Mouse (Mus musculus): Measurements from ENCODE around the gene Ccdc180. TPM values are rescaled to one million over a fixed set of nuclear protein-coding genes. Genes with fewer than 3 reads are reported as not detected.

The Ccdc180 gene
- polyA plus RNA-seq (2012; rRNA removed; ENCODE audit: low replicate concordance): 0.04 TPM in 1 of 2 replicates, not detected in the other

GRCm38 (mm10) chr4:45890066-45890761 is at the start of gene Ccdc180:
TSS of gene Ccdc180 (plus strand) at chr4:45890303.

GRCm38 (mm10) chr4:45848109-45848824 is 41.8 kb upstream of the Ccdc180 start, which contains the start of gene Stra6l:
TSS of gene Stra6l (plus strand) at chr4:45848664.

GRCm38 (mm10) chr4:45964771-45965439 is 74.8 kb downstream of the Ccdc180 start, which contains the start of gene Tdrd7:
TSS of gene Tdrd7 (plus strand) at chr4:45965334.

Other genes with a start within 250 kb of the Ccdc180 start
- gene Aldh1b1, start 91.3 kb upstream of the Ccdc180 start, polyA plus RNA-seq (2012; rRNA removed; ENCODE audit: low replicate concordance): 1.4 and 3.8 TPM in 2 replicates
- 0.04 TPM in 1 of 2 replicates, not detected in the other for gene Igfbpl1, start 63.4 kb upstream of the Ccdc180 start, polyA plus RNA-seq (2012; rRNA removed; ENCODE audit: low replicate concordance)
- 0.45 and 1.2 TPM in 2 replicates for gene Stra6l, start 41.6 kb upstream of the Ccdc180 start, polyA plus RNA-seq (2012; rRNA removed; ENCODE audit: low replicate concordance)
- gene Tdrd7, start 75.0 kb downstream of the Ccdc180 start, polyA plus RNA-seq (2012; rRNA removed; ENCODE audit: low replicate concordance): 7.6 and 14.7 TPM in 2 replicates
- gene Tmod1, start 148.6 kb downstream of the Ccdc180 start, polyA plus RNA-seq (2012; rRNA removed; ENCODE audit: low replicate concordance): 0.92 and 24.9 TPM in 2 replicates
- gene Ncbp1, start 248.3 kb downstream of the Ccdc180 start, polyA plus RNA-seq (2012; rRNA removed; ENCODE audit: low replicate concordance): 15.1 and 27.6 TPM in 2 replicates
- 11.9 and 21.1 TPM in 2 replicates for gene Tstd2, start 248.4 kb downstream of the Ccdc180 start, polyA plus RNA-seq (2012; rRNA removed; ENCODE audit: low replicate concordance)

Data from mammary gland, adult 2 months (tissue).